Mouse (Mus musculus) liver, embryonic 14.5 days (tissue): Measurements from ENCODE around the gene Pld6. TPM values are rescaled to one million over a fixed set of nuclear protein-coding genes. Genes with fewer than 3 reads are reported as not detected.

ENCODE experiments used
- ATAC-seq: fragments of 200-750 bp; cut with Nextera tagmentation; 2 replicates; pipeline ENCODE4 v1.8.0; 2017; ENCODE audit warnings: moderate number of reproducible peaks, mild to moderate bottlenecking, moderate library complexity; ENCODE audit not compliant: insufficient read depth
- DNase-seq, 3 experiments: peaks; one replicate each; pipeline ENCODE4 v3.0.0-alpha.2; 2012 to 2013; ENCODE audit warnings: low read depth in 3 of 3, low spot score in 3 of 3
- H3K27ac ChIP-seq: fragments of 300-500 bp; sonication (generic); 2 replicates; pipeline ENCODE4 v1.5.1; 2014; ENCODE audit warnings: moderate library complexity, mild to moderate bottlenecking, control low read depth, inconsistent platforms
- H3K27me3 ChIP-seq: fragments of 300-500 bp; sonication (generic); 2 replicates; pipeline ENCODE4 v1.6.1; 2014; ENCODE audit warnings: mild to moderate bottlenecking, low read length, moderate library complexity; ENCODE audit not compliant: control insufficient read depth, insufficient read depth
- H3K36me3 ChIP-seq: fragments of 300-500 bp; sonication (generic); replicated peaks from 2 replicates; pipeline ENCODE4 v1.6.1; 2014; ENCODE audit warnings: low read depth; ENCODE audit not compliant: control insufficient read depth, insufficient read depth
- H3K4me1 ChIP-seq, 2 experiments: fragments of 200-500 bp in 1 of 2; fragments of 300-500 bp in 1 of 2; sonication (generic) in 1 of 2; replicated peaks; 2 replicates each; pipeline ENCODE4 v1.6.1; 2012 to 2014; ENCODE audit warnings: antibody characterized with exemption in 1 of 2, inconsistent platforms in 1 of 2, low read length in 1 of 2; ENCODE audit not compliant: control insufficient read depth in 2 of 2, insufficient read depth in 2 of 2
- H3K4me2 ChIP-seq: fragments of 300-500 bp; sonication (generic); 2 replicates; pipeline ENCODE4 v1.6.1; 2014; ENCODE audit warnings: low read depth, mild to moderate bottlenecking, control low read depth, moderate library complexity
- H3K4me3 ChIP-seq, 2 experiments: fragments of 200-500 bp in 1 of 2; fragments of 300-500 bp in 1 of 2; sonication (generic) in 1 of 2; 2 replicates each; pipeline ENCODE4 v1.5.1; 2012 to 2014; ENCODE audit warnings: low read depth in 2 of 2, low read length in 2 of 2, mild to moderate bottlenecking in 2 of 2, control low read depth in 1 of 2, inconsistent platforms in 1 of 2, moderate library complexity in 1 of 2; ENCODE audit not compliant: insufficient read depth in 1 of 2
- H3K9ac ChIP-seq: fragments of 300-500 bp; sonication (generic); replicated peaks from 2 replicates; pipeline ENCODE4 v1.6.1; 2014; ENCODE audit warnings: mild to moderate bottlenecking, control low read depth, moderate library complexity
- H3K9me3 ChIP-seq: fragments of 300-500 bp; sonication (generic); 2 replicates; pipeline ENCODE4 v1.6.1; 2016; ENCODE audit warnings: low read length, mixed read lengths; ENCODE audit not compliant: control insufficient read depth
- CTCF ChIP-seq: IDR thresholded peaks from 2 replicates; pipeline ENCODE4 v1.5.1; 2016; ENCODE audit warnings: antibody characterized with exemption, low read depth, control low read depth
- EP300 ChIP-seq: IDR thresholded peaks from 2 replicates; pipeline ENCODE4 v1.6.1; 2016; ENCODE audit warnings: antibody characterized with exemption, low read depth
- WGBS: fragments of 180-500 bp; shearing (Covaris S2); extraction: QIAGEN DNeasy Blood & Tissue Kit; methylation state at CpG from one replicate; pipeline ENCODE4 v1.1.7; 2014; ENCODE audit not compliant: insufficient replicate concordance; 5-methylcytosine and 5-hydroxymethylcytosine counted together
- polyA plus RNA-seq, 2 experiments: library from polyadenylated mRNA; depleted of rRNA in 1 of 2; stranded (reverse) in 1 of 2; unstranded in 1 of 2; fragments of >200 nt; fragmentation: Nextera tagmentation in 1 of 2; extraction: Ambion mirVana in 1 of 2; gene quantifications; 2 replicates each; pipeline versions ENCODE4 v1.2.1 to v1.2.3; 2012 to 2014

Gene Pld6
- polyA plus RNA-seq, 2 experiments: 0.50 to 1.9 TPM

DNA sequence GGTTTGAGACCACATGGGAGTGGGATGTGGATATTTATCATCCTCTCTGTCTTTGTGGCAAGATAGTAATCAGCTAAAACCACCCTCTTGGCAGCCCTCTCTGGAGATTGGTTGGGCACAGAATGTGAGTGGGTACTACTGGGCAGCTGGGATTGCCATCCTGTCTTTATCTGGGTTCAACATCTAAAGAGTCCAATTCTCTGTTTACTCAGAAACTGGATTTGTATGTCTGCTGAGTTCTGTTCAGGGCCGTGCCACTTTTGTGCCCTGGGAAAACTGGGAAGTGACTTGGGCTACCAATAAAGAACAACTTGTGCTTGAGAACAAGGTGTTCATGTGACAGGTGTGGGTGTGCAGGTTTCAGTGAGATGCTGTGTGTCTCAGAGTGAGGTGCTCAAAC lies 53.1 kb downstream of the Pld6 start:
- Histone ChIP-seq H3K27me3 (no peaks in the 10 kb centered on the region), H3K4me3 (no peak overlapping the region), H3K4me2 (no peak overlapping the region), H3K4me1 (peaks cover 0 to 5% of the 10 kb centered on the region in 2 experiments; a peak in 2 of 4 replicates), H3K9ac (no peak overlapping the region), H3K9me3 (no peaks in the 10 kb centered on the region), H3K36me3 (no peaks in the 10 kb centered on the region; the same call in 1 of the 2 replicates), H3K27ac (no peak overlapping the region)
- 68% methylated on average over 1 of the region's 1 CpGs for WGBS
- TF ChIP-seq CTCF (no peak), EP300 (no peak)
- no peak for ATAC-seq
- DNase-seq: no peak

Other genes with a start within 250 kb of the Pld6 start
- gene Nlrp3, start 246.1 kb downstream of the Pld6 start, polyA plus RNA-seq (2012; rRNA removed): 0.42 and 0.54 TPM in 2 replicates
- gene Nlrp3, start 246.1 kb downstream of the Pld6 start, polyA plus RNA-seq (2014; fragmentation: Nextera tagmentation; extraction: Ambion mirVana): 0.25 and 0.39 TPM in 2 replicates
- not detected in 2 replicates for gene Olfr222, start 211.4 kb downstream of the Pld6 start, polyA plus RNA-seq (2012; rRNA removed)
- not detected in 2 replicates for gene Olfr222, start 211.4 kb downstream of the Pld6 start, polyA plus RNA-seq (2014; fragmentation: Nextera tagmentation; extraction: Ambion mirVana)
- not detected in 2 replicates for gene Olfr223, start 194.4 kb downstream of the Pld6 start, polyA plus RNA-seq (2012; rRNA removed)
- gene Olfr223, start 194.4 kb downstream of the Pld6 start, polyA plus RNA-seq (2014; fragmentation: Nextera tagmentation; extraction: Ambion mirVana): not detected in 2 replicates
- 10.8 and 14.6 TPM in 2 replicates for gene Mprip, start 126.3 kb downstream of the Pld6 start, polyA plus RNA-seq (2012; rRNA removed)
- 10.2 and 15.7 TPM in 2 replicates for gene Mprip, start 126.3 kb downstream of the Pld6 start, polyA plus RNA-seq (2014; fragmentation: Nextera tagmentation; extraction: Ambion mirVana)
- gene Flcn, start 22.4 kb upstream of the Pld6 start, polyA plus RNA-seq (2012; rRNA removed): 10.8 and 11.1 TPM in 2 replicates
- 7.2 and 8.9 TPM in 2 replicates for gene Flcn, start 22.4 kb upstream of the Pld6 start, polyA plus RNA-seq (2014; fragmentation: Nextera tagmentation; extraction: Ambion mirVana)
- gene Nt5m, start 51.8 kb upstream of the Pld6 start, polyA plus RNA-seq (2012; rRNA removed): 8.5 and 8.9 TPM in 2 replicates
- 10.0 and 10.6 TPM in 2 replicates for gene Nt5m, start 51.8 kb upstream of the Pld6 start, polyA plus RNA-seq (2014; fragmentation: Nextera tagmentation; extraction: Ambion mirVana)
- 26.2 and 33.5 TPM in 2 replicates for gene Cops3, start 52.2 kb upstream of the Pld6 start, polyA plus RNA-seq (2012; rRNA removed)
- 108 and 112 TPM in 2 replicates for gene Cops3, start 52.2 kb upstream of the Pld6 start, polyA plus RNA-seq (2014; fragmentation: Nextera tagmentation; extraction: Ambion mirVana)
- gene Med9, start 160.6 kb upstream of the Pld6 start, polyA plus RNA-seq (2012; rRNA removed): 9.4 and 11.2 TPM in 2 replicates
- 15.9 and 18.0 TPM in 2 replicates for gene Med9, start 160.6 kb upstream of the Pld6 start, polyA plus RNA-seq (2014; fragmentation: Nextera tagmentation; extraction: Ambion mirVana)
- gene Rasd1, start 177.3 kb upstream of the Pld6 start, polyA plus RNA-seq (2012; rRNA removed): 0.37 and 0.43 TPM in 2 replicates
- 0.52 and 0.69 TPM in 2 replicates for gene Rasd1, start 177.3 kb upstream of the Pld6 start, polyA plus RNA-seq (2014; fragmentation: Nextera tagmentation; extraction: Ambion mirVana)